Mouse (Mus musculus) liver, embryonic 14.5 days (tissue): Measurements from ENCODE around the gene Sart1.

Experiments
- CTCF ChIP-seq: IDR thresholded peaks from 2 replicates; pipeline ENCODE4 v1.5.1; 2016; ENCODE audit warnings: antibody characterized with exemption, low read depth, control low read depth
- EP300 ChIP-seq: IDR thresholded peaks from 2 replicates; pipeline ENCODE4 v1.6.1; 2016; ENCODE audit warnings: antibody characterized with exemption, low read depth

DNA sequence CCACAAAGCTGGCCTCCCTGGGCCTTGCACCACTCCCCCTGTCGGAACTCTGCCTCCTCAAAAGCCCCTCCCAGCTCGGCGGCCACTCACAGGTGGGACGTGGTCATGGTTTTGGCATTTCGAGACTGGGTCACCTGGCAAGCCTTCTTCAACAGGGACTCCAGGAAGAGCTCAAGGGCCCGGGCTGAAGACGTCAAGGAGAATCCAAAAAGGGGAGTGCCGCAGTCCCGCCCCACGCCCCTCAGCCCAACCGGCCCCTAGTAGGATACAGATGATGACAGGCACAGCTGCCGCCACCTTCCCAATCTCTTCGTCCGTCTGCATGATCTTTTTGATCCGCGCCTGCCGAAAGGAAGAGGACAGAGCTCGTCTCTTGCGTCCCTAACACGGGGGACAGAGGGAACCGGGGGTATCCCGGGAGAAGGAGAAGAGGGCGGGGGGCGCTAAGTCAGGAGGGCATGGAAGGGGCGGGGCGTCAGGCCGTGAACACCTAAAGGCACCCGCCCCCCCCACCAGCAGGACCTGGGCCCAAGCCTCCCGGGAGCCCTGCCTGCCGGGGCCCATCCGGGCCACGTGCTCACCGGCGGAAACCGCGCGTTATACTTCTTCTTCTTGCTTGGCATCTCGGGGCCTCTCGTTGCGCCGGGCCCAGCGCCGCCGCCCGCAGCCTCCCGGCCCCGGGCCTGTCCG lies 35.7 kb upstream of the Sart1 start:
- TF ChIP-seq CTCF (peak; percentile 34; the same call in 1 of the 2 replicates), EP300 (no peak)
